Mouse (Mus musculus) erythroblast, adult 5-6 weeks (primary cell): ENCODE results near the gene Nkpd1. TPM values are rescaled to one million over a fixed set of nuclear protein-coding genes. Genes with fewer than 3 reads are reported as not detected.

Experiments
- ATAC-seq: replicated peaks from 2 replicates; pipeline ENCODE4 v1.8.0; 2016; ENCODE audit warnings: moderate number of reproducible peaks, mild to moderate bottlenecking, moderate TSS enrichment, inconsistent platforms; ENCODE audit not compliant: poor library complexity, low FRiP score, severe bottlenecking
- total RNA-seq, 2 experiments: library from RNA; stranded (forward) in 1 of 2; stranded (reverse) in 1 of 2; fragments of 150-400 nt in 1 of 2; fragments of 200-764, 138-1000 nt in 1 of 2; gene quantifications; 2 replicates each; pipeline versions ENCODE4 v1.2.3 to v1.2.4; 2015 to 2017; ENCODE audit warnings: low replicate concordance in 2 of 2

Gene Nkpd1
- total RNA-seq (2015; ENCODE audit: low replicate concordance) (not detected in 2 replicates), total RNA-seq (2017; ENCODE audit: low replicate concordance) (not detected in 2 replicates)

- ATAC-seq = no peak
Observed at GRCm38 (mm10) chr7:19517652-19518365, at the start of gene Nkpd1. TSS of gene Nkpd1 (plus strand) at chr7:19517838.

GRCm38 (mm10) chr7:19468279-19468678, 49.4 kb upstream of the Nkpd1 start:
- ATAC-seq = no peak

GRCm38 (mm10) chr7:19469404-19469803, 48.2 kb upstream of the Nkpd1 start:
- ATAC-seq = no peak

- no peak for ATAC-seq
Observed at GRCm38 (mm10) chr7:19470308-19470707, 47.3 kb upstream of the Nkpd1 start.

- ATAC-seq = no peak
Observed at GRCm38 (mm10) chr7:19472403-19472802, 45.2 kb upstream of the Nkpd1 start.

GRCm38 (mm10) chr7:19473875-19474443, 43.7 kb upstream of the Nkpd1 start:
- no peak for ATAC-seq

GRCm38 (mm10) chr7:19477084-19477483, 40.6 kb upstream of the Nkpd1 start:
- ATAC-seq = no peak

- no peak for ATAC-seq
Observed at GRCm38 (mm10) chr7:19477624-19478384, 39.8 kb upstream of the Nkpd1 start.

GRCm38 (mm10) chr7:19483281-19483680, 34.4 kb upstream of the Nkpd1 start:
- ATAC-seq = no peak

- no peak for ATAC-seq
Observed at GRCm38 (mm10) chr7:19485488-19485887, 32.1 kb upstream of the Nkpd1 start.

GRCm38 (mm10) chr7:19486549-19486948, 31.1 kb upstream of the Nkpd1 start:
- no peak for ATAC-seq

GRCm38 (mm10) chr7:19489525-19489924, 28.1 kb upstream of the Nkpd1 start:
- ATAC-seq = no peak

GRCm38 (mm10) chr7:19491731-19492130, 25.9 kb upstream of the Nkpd1 start:
- no peak for ATAC-seq

GRCm38 (mm10) chr7:19494751-19495474, 22.7 kb upstream of the Nkpd1 start:
- no peak for ATAC-seq

- ATAC-seq = no peak
Observed at GRCm38 (mm10) chr7:19495521-19496213, 22.0 kb upstream of the Nkpd1 start.

GRCm38 (mm10) chr7:19496214-19496555, 21.5 kb upstream of the Nkpd1 start:
- no peak for ATAC-seq

GRCm38 (mm10) chr7:19498326-19498725, 19.3 kb upstream of the Nkpd1 start:
- ATAC-seq = no peak

- no peak for ATAC-seq
Observed at GRCm38 (mm10) chr7:19500420-19501363, 16.9 kb upstream of the Nkpd1 start.

- ATAC-seq = no peak
Observed at GRCm38 (mm10) chr7:19501658-19502057, 16.0 kb upstream of the Nkpd1 start.
